Mouse (Mus musculus): Measurements from ENCODE around the gene Rnf181. TPM values are rescaled to one million over a fixed set of nuclear protein-coding genes. Genes with fewer than 3 reads are reported as not detected.

The Rnf181 gene
- 57.2 and 63.1 TPM in 2 replicates for total RNA-seq (2023)

GRCm38 (mm10) chr6:72366844-72367443 is at the start of gene Rnf181:
TSS of gene Rnf181 (minus strand) at chr6:72366956.

GRCm38 (mm10) chr6:72414076-72414756 is 47.5 kb upstream of the Rnf181 start, which contains the start of gene Ggcx:
TSS of gene Ggcx (plus strand) at chr6:72414308.

DNA sequence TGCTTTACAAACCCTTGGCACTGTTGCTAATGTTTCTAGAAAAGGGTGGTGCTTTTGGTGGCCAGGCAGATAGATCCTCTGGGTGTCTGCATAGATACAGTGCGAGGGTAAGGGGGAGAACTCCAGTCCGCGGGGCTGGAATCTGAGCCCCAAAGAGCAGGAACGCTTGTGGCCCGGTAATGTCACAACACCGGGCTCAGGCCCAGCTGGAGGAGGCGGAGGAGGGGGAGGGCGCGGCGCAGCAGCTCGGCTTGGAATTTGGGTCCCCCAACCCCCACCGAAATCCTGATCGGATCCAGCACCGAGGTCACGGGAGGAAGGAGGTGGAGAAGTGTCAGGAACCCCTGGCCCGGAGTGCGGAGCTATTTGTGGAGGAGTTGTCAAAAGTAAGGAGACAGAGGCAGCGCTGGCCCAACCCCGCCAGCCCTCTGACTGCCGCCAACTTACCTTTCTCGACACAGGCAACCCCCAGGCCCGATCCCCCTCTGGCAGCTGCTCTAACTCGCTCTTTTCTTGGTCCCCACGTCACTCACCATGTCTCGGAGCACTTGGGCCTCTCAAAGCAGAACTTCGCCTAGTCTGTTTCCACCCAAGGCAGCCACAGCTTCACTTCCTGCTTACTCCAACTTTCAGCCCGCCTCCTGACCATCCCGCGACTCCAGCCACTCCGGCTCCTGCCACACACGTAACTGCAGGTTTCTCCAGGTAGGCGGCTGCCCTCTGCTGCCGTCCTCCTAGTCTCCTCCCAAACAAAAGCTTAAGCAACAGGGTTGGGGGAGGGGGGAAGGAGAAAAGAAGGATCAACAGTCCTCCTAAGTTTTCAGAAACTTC is 23.4 kb upstream of the Rnf181 start, which contains the start of gene Vamp8:
Gene Vamp8 (minus strand): TSS at position 763 of the 831 bp plus-strand sequence.

GRCm38 (mm10) chr6:72380131-72380770 is 13.5 kb upstream of the Rnf181 start, which contains the start of gene Vamp5:
TSS of gene Vamp5 (minus strand) at chr6:72380468.

DNA sequence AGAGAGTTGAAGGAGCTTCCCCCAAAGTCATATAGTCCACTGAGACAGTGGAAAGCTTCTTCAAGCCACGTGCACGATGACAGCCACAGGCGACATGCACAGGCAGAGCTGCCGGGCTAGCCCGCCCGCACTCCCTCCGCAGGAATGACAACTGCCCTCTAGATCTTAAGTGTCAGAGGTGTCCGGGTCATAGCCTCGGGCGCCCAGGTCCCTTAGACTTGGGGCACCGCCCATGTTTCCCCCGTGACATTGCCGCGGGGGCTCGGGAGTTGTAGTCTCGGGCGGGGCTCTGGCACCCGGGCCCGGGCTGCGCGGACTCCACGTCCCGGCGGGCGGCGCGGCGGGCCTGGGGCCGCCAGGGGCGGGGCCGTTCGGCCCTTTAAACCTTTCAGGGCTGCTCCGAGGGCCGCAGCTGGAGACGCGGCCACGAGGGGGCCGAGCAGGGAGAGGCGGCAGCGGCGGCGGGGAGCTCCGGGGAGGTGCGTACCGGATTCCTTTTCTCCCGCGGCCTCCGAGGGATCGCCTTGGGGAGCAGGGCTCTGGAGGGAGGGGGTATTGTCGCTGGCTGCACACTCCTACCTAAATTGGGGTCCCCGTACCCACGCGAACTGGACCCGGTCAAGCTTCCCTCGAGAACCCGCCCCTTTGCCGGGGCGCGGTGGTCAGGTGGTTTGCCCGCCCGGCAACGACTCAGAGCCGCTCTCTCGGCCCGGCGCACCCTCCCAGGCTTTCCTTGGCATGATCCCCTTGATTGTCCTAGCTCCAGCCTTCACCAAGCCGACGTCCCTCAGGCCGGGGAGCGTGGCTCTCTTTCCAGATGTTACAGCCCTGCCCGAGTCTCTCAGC is 11.5 kb downstream of the Rnf181 start, which contains the start of gene Tmem150a:
Gene Tmem150a (plus strand): TSS at position 382 of the 846 bp plus-strand sequence.

DNA sequence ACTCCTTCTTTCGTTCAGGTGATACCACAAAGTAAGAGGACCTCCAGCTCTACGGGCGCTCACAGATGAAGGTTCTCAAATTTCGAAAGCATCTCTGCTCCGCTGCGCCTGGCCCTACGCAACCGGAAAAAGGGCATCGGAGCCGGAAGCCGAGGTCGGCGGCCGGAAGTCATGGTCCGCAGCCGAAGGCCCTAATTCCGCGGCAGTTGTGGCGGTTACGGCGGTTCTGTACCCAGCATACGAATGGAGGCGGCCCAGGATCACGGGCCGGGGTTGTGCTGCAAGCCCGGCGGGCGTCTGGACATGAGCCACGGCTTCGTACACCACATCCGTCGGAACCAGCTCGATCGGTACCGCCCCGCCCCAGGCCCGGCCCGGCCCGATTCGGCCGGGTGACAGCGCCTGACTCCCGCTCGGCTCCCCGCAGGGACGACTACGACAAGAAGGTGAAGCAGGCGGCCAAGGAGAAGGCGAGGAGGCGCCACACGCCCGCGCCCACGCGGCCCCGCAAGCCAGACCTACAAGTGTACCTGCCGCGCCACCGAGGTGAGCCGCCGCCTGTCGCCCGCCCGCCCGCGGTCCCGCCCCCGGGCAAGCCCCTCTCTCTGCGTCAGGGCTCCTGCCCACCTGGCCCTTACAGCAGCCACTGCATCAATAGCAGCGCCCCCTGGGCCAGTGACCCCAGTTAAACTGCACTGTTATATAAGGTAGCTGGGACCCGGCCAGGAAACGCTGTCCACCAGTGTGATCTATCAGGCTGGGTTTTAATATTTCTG is 19.4 kb downstream of the Rnf181 start, which contains the start of gene 0610030E20Rik:
Gene 0610030E20Rik (plus strand): TSS at position 152 of the 776 bp plus-strand sequence.

DNA sequence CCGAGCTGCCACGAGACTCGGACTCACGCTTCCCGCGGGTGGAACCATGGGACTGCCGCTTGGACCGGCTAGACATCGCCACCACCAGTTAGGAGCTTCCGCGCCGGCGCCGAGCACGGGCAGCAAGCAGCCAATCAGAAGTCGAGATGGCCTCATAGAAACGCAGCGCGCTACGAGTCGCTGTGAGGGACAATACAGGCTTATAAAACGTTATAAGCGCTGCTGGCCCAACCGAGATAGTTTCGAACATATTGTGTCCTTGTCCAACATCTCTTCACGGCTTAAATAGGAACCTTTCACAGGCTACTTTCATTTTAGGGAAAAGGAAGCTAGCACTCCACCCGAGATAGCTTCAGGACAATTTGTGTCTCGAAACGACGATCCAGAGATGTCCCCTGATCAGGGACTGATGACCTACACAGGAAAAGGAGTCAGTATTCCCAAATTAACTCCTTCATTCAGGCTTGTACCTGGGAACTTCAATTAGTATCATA is 21.6 kb downstream of the Rnf181 start, which contains the start of gene Usp39:
Gene Usp39 (minus strand): TSS at position 111 of the 494 bp plus-strand sequence.

Other genes with a start within 250 kb of the Rnf181 start
- 0.32 and 0.39 TPM in 2 replicates for gene Atoh8, start 131.4 kb downstream of the Rnf181 start, total RNA-seq (2023)
- gene Sftpb, start 62.3 kb downstream of the Rnf181 start, total RNA-seq (2023): 1.5 and 2.0 TPM in 2 replicates
- 43.7 and 45.6 TPM in 2 replicates for gene Usp39, start 21.8 kb downstream of the Rnf181 start, total RNA-seq (2023)
- gene 0610030E20Rik, start 19.6 kb downstream of the Rnf181 start, total RNA-seq (2023): 47.6 and 59.0 TPM in 2 replicates
- 1.2 and 1.5 TPM in 2 replicates for gene Tmem150a, start 11.5 kb downstream of the Rnf181 start, total RNA-seq (2023)
- 37.2 and 50.9 TPM in 2 replicates for gene Vamp5, start 13.5 kb upstream of the Rnf181 start, total RNA-seq (2023)
- gene Vamp8, start 23.7 kb upstream of the Rnf181 start, total RNA-seq (2023): 222 and 223 TPM in 2 replicates
- 5.1 and 7.4 TPM in 2 replicates for gene Ggcx, start 47.4 kb upstream of the Rnf181 start, total RNA-seq (2023)
- 78.9 and 102 TPM in 2 replicates for gene Mat2a, start 72.6 kb upstream of the Rnf181 start, total RNA-seq (2023)
- gene Sh2d6, start 154.8 kb upstream of the Rnf181 start, total RNA-seq (2023): not detected in 2 replicates
- gene Capg, start 177.4 kb upstream of the Rnf181 start, total RNA-seq (2023): 272 and 314 TPM in 2 replicates
- 4.2 and 4.7 TPM in 2 replicates for gene Elmod3, start 231.5 kb upstream of the Rnf181 start, total RNA-seq (2023)
- 9.2 and 15.9 TPM in 2 replicates for gene Retsat, start 231.5 kb upstream of the Rnf181 start, total RNA-seq (2023)

Data from neutrophil, adult 65 days (primary cell).